Mouse (Mus musculus): Measurements from ENCODE around the gene Mdga1. TPM values are rescaled to one million over a fixed set of nuclear protein-coding genes. Genes with fewer than 3 reads are reported as not detected.

Gene Mdga1
- polyA plus RNA-seq, 1 experiment = 10.9 TPM

DNA sequence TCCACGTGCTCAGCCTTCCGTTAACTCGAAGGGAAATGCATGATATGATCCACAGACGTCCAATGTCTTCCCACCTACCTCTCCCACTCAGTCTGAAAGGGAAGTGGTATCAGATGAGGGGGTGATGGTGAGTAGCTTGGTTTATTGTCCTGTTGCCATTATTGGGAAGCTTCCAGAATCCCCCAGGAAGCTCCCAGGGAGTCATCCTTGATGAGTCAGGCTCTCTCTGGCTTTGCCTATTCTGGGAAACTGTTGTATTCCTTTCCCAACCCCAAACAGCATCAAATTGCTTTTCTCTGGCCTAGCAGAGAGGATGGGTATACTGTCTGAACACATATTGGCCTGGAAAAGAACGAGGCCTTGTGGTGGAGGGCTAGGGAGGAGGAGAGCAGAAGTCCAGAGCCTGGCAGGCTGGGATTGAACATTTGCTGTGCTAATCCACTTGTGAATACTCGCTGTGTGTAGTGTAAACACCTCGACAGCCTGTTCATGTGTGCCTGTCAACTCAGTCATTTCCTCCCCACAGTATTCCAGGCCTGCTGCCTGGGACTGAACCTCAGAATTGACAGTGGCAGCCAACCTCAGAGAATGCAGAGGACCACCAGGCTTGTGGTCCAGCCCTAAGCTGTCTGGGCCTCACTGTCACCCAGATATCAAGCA lies 79.3 kb downstream of the Mdga1 start:
- TF ChIP-seq CTCF (IDR thresholded peaks at IDR 0.05; ENCODE audit: extremely low read depth, insufficient read depth, low read length) (no peak), POLR2A (IDR thresholded peaks at IDR 0.05; ENCODE audit: extremely low read depth, insufficient read depth, low read length) (no peak)
- Histone ChIP-seq H3K27ac (ENCODE audit: insufficient read depth, low read length) (no peak overlapping the region), H3K4me1 (ENCODE audit: control insufficient read depth, insufficient read depth, low read length) (no peaks in the 10 kb centered on the region), H3K4me3 (ENCODE audit: insufficient read depth, low read length) (no peak overlapping the region)

DNA sequence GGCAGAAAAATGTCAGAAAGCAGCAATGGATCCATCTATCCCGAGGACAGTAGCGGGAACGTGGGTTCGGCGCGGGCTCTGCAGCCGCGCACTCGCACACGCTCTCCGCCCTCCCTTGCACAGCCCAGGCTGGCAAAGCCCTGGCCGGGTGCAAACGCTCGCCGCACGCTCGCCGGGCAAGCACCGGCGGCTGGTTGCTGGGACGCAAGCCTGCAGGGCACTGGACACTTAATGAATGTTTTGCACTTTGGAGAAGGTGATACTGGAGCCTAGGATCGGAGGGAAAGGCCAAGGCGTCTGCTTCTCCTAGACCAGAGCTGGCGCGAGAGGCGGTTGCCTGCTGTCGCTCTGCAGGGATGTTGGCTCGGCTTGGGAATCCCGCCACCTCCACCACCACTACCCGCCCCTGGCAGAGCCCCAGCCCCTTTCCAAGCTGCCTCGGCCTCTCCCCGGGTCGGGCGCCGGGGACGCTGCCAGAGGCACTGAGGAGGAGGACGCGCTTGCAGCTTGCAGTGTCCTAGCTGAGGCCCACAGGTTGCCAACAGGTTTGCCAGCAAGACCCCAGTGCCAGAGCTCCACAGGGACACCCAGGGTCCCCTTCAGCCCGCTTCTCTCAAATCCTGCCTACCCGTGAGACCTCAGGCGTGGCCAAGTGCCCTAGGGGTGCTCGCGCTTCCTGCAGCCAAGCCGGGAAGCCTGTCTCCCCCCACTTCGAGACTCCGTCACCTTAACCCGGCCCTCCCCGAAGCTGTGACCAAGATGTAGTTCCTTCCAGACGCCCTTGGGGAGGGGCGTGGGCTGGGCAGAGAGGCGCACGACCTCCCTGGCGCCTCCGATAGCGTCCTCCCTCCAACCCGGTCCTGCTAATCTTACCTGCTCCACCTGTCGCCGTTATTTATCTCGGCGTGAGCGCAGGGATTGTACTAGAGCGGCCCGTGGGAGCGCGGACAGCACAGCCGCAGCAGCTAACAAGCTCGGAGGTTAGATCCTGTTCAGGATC lies 80.6 kb downstream of the Mdga1 start:
- H3K4me3 ChIP-seq (ENCODE audit: insufficient read depth, low read length) = peak overlapping the region; percentile 54
- TF ChIP-seq POLR2A (IDR thresholded peaks at IDR 0.05; ENCODE audit: extremely low read depth, insufficient read depth, low read length) = no peak
- no peak overlapping the region for H3K27ac ChIP-seq (ENCODE audit: insufficient read depth, low read length)
- H3K4me1 ChIP-seq (ENCODE audit: control insufficient read depth, insufficient read depth, low read length) = no peaks in the 10 kb centered on the region

DNA sequence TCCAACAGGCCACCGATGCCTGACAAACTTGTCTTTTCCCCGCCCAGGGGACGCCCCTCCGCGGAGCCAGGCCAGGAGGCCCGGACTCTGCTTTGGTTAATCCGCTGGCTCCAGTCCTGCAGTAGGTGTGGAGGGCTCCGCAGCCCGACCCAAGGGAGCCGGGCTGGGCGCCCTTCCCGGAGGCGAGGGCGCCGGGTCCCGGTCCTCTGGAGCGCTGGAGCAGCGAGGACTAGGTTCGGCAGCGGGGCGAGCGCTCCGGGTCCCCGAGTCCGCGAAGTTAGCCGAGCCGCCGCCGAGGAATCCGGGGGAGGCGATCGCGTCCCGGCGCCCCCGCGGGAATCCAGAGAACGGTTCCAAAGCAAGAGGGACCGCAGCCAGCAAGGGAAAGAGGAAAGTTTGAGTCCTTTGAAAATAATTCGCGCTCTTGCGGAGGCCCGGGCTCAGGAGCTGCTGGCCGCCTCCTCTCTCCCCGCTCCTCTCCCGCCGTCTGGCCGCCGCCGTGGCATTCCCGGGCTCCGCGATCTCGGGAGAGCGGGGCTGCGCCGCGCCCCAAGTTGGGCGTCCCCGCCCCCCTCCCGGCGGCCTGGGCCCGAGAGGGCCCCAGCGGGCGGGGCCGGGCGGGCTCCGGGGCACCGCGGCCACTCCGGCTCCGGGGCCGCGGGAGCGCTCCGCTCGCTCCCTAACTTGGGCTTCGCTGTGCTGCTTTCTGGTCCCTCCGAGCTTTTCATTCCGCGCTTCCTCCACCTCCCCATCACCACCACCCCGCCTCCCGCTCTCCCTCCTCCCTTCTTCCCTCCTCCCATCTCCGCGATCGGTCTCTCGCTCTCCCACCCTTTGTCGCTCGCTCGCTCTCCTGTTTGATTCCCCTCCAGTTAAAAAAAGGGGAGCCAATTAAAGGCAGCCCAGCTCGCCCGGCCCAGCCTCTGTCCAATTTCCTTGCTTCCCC lies 81.7 kb downstream of the Mdga1 start:
- peak; percentile 54 for TF ChIP-seq POLR2A (IDR thresholded peaks at IDR 0.05; ENCODE audit: extremely low read depth, insufficient read depth, low read length)
- no peak for TF ChIP-seq CTCF (IDR thresholded peaks at IDR 0.05; ENCODE audit: extremely low read depth, insufficient read depth, low read length)
- peak overlapping the region; percentile 54 for H3K4me3 ChIP-seq (ENCODE audit: insufficient read depth, low read length)
- H3K4me1 ChIP-seq (ENCODE audit: control insufficient read depth, insufficient read depth, low read length) = no peaks in the 10 kb centered on the region
- H3K27ac ChIP-seq (ENCODE audit: insufficient read depth, low read length) = no peak overlapping the region

DNA sequence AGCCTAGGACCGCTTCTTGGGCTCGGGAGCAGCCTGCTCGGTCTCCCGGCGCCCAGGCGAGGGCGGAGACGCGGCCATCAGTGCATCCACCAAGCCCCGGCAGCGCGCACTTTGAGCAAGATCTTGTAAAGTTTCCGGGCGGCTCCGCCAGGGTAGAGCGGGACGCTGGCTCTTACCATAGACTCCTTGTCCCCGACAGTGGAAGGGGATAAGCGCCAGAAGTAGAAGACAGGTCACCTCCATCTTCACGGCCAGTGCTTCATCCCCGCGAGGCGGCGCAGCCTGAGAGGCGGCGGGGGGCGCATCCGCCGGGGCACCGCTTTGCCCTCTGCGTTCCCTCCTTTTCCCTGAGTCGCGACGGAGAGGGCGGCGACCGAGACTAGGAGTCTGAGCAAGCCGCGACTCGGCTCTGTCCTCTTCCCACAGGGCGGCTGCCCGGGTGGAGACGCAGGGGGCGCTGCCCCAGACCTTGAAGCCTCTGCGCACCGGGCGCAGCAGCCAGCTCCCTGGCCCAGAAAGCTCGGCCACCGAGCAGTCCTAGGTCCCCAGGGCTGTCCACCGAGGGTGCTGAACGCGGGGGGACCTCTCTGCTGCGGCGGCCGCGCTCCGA lies 82.5 kb downstream of the Mdga1 start:
- H3K4me3 ChIP-seq (ENCODE audit: insufficient read depth, low read length) = peak overlapping the region; percentile 54
- no peaks in the 10 kb centered on the region for H3K4me1 ChIP-seq (ENCODE audit: control insufficient read depth, insufficient read depth, low read length)
- no peak for TF ChIP-seq CTCF (IDR thresholded peaks at IDR 0.05; ENCODE audit: extremely low read depth, insufficient read depth, low read length)
- TF ChIP-seq POLR2A (IDR thresholded peaks at IDR 0.05; ENCODE audit: extremely low read depth, insufficient read depth, low read length) = no peak
- no peak overlapping the region for H3K27ac ChIP-seq (ENCODE audit: insufficient read depth, low read length)

DNA sequence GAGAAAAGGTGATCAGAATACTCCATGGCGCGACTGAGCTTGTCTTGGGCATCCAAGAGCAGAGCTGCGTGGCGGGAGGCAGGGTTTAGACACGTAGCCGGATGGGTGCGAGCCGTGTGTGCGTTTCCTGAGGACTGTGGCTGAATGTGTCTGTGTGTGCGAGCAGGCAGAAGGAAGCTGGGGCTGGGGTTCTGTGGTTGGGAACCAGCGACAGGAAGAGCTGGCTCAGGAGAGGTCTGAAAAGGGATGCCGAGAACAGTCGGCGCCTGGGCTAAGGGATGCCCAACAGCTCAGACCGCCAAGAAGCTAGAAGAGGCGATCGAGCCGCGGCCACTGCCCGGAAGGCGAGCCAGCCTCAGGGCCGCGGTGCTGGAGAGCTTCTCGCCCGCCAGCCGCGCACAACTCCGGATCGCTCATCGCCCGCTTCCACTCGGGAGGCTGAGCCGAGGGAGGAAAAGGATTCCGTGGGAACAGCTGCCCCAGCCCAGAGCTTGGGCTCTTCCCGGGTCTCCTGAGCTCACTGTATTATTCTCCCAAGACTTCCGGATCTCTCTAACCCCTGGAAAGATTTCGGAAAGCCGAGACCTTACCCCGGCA lies 83.1 kb downstream of the Mdga1 start:
- H3K4me3 ChIP-seq (ENCODE audit: insufficient read depth, low read length) = peak overlapping the region; percentile 54
- H3K27ac ChIP-seq (ENCODE audit: insufficient read depth, low read length) = no peak overlapping the region
- no peaks in the 10 kb centered on the region for H3K4me1 ChIP-seq (ENCODE audit: control insufficient read depth, insufficient read depth, low read length)
- TF ChIP-seq CTCF (IDR thresholded peaks at IDR 0.05; ENCODE audit: extremely low read depth, insufficient read depth, low read length) (no peak), POLR2A (IDR thresholded peaks at IDR 0.05; ENCODE audit: extremely low read depth, insufficient read depth, low read length) (no peak)

DNA sequence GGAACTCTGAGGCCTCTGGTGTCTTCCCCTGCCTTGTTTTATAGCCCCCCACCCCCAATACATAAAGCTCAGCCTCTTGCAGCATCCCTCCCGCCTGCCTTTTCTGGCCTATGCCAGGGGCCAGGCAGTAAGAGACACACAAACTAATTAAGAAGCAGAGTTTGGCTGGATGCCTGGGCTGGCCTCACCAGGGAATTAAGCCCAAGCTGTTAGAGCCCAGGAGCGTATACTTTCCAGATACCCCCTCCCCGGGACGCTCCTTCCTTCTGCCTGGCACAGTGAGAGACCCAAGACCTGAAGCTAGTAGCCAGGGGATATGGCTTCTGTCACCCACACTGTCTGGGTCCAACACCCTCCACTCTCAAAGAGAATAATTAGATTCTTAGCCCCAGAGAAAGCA lies 83.8 kb downstream of the Mdga1 start:
- TF ChIP-seq CTCF (IDR thresholded peaks at IDR 0.05; ENCODE audit: extremely low read depth, insufficient read depth, low read length) (no peak), POLR2A (IDR thresholded peaks at IDR 0.05; ENCODE audit: extremely low read depth, insufficient read depth, low read length) (no peak)
- H3K4me1 ChIP-seq (ENCODE audit: control insufficient read depth, insufficient read depth, low read length) = no peaks in the 10 kb centered on the region
- H3K27ac ChIP-seq (ENCODE audit: insufficient read depth, low read length) = no peak overlapping the region
- peak overlapping the region; percentile 54 for H3K4me3 ChIP-seq (ENCODE audit: insufficient read depth, low read length)

DNA sequence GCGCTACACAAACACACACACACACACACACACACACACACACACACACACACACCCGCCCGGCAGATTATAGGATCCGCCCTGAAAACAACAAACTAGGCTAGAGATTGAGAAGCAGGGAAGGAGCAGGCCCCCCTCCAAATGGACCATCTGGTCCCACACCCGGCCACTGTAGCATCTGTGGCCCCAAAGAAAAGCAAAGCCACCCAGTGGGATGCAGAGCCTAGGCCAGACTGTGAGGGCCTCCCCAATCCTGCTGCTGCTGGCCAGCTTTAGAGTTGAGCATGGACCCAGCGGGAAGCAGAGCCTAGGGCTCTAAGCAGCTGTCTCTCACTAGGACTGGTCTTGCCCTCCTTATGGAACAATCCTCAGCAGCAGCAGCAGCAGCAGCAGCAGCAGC lies 85.3 kb downstream of the Mdga1 start:
- TF ChIP-seq POLR2A (IDR thresholded peaks at IDR 0.05; ENCODE audit: extremely low read depth, insufficient read depth, low read length) (no peak), CTCF (IDR thresholded peaks at IDR 0.05; ENCODE audit: extremely low read depth, insufficient read depth, low read length) (no peak)
- H3K27ac ChIP-seq (ENCODE audit: insufficient read depth, low read length) = no peak overlapping the region
- no peaks in the 10 kb centered on the region for H3K4me1 ChIP-seq (ENCODE audit: control insufficient read depth, insufficient read depth, low read length)
- H3K4me3 ChIP-seq (ENCODE audit: insufficient read depth, low read length) = no peak overlapping the region

DNA sequence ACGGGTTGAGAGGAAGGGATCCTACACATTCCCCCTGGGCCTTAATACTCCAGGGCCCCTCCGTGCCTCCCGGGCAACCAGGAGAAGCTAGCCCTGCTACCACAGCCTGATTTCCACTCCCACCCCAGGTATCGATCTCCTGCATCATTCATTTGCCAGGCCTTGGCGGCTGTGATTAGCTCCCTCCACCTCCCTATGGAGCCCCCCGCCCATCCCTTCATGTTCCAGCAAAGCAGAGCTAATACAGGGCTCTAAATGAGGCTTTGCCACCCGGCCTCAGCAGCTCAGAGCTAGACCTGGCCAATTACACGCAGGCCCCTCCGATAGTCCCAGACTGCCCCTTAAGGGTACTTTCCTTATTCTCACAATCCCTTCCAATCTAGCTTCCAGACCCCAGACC lies 86.5 kb downstream of the Mdga1 start:
- H3K4me3 ChIP-seq (ENCODE audit: insufficient read depth, low read length) = no peak overlapping the region

More for the DNA sequence above, 86.5 kb downstream of the Mdga1 start:
- Histone ChIP-seq H3K27ac (ENCODE audit: insufficient read depth, low read length) (no peak overlapping the region), H3K4me1 (ENCODE audit: control insufficient read depth, insufficient read depth, low read length) (no peaks in the 10 kb centered on the region)
- no peak for TF ChIP-seq POLR2A (IDR thresholded peaks at IDR 0.05; ENCODE audit: extremely low read depth, insufficient read depth, low read length)
- TF ChIP-seq CTCF (IDR thresholded peaks at IDR 0.05; ENCODE audit: extremely low read depth, insufficient read depth, low read length) = no peak

Data from cortical plate, adult 2 months (tissue).